In genomic region chr15:8711630-8712310, GRCm38 (mm10) we compare ENCODE assay signal across 11 mouse cellular contexts. TPM values are rescaled to one million over a fixed set of nuclear protein-coding genes. Genes with fewer than 3 reads are reported as not detected.
DNase-seq lines count a peak whose midpoint lies in the region; ATAC-seq lines count a peak whose summit lies in the region.
"Had no signal": no experiment of that assay in that cellular context is flagged by ENCODE, and none has a peak within 500 bp of the region (broad histone marks: within the 10 kb centered on the region; RNA-seq: fewer than 3 reads in every experiment).

No protein-coding gene starts in this region.

- peaks cover 18% of the 10 kb centered on the region for H3K4me1 ChIP-seq in hindbrain, embryonic 15.5 days (replicated peaks)
- H3K4me1 ChIP-seq in hindbrain, embryonic 13.5 days (replicated peaks): peaks cover 15% of the 10 kb centered on the region

- 72% methylated on average over 9 of the region's 9 CpGs for WGBS in hindbrain, embryonic 15.5 days
- 71% methylated on average over 9 of the region's 9 CpGs for WGBS in hindbrain, embryonic 13.5 days

- no peak overlapping the region for H3K4me3 ChIP-seq in hindbrain, embryonic 15.5 days
- no peak overlapping the region for H3K4me3 ChIP-seq in hindbrain, embryonic 13.5 days
- H3K4me3 ChIP-seq: megakaryocyte, embryonic 14.5 days had no signal

- H3K27me3 ChIP-seq in hindbrain, embryonic 15.5 days: 0 out of 2 replicates have a peak, but pooled peaks cover 7% of the 10 kb centered on the region
- peaks cover 13% of the 10 kb centered on the region for H3K27me3 ChIP-seq in hindbrain, embryonic 13.5 days
- H3K27me3 ChIP-seq: limb, embryonic 15.5 days had no signal

- H3K9ac ChIP-seq in hindbrain, embryonic 15.5 days: no peak overlapping the region
- H3K9ac ChIP-seq in hindbrain, embryonic 13.5 days: no peak overlapping the region
- H3K9ac ChIP-seq: limb, embryonic 15.5 days had no signal

- no peak for ATAC-seq in hindbrain, embryonic 15.5 days (ENCODE audit: low FRiP score, low read depth)
- no peak for ATAC-seq in hindbrain, embryonic 13.5 days (ENCODE audit: low FRiP score)

- no peak overlapping the region for H3K27ac ChIP-seq in hindbrain, embryonic 15.5 days (replicated peaks)
- no peak overlapping the region for H3K27ac ChIP-seq in hindbrain, embryonic 13.5 days
- H3K27ac ChIP-seq: stomach, postnatal 0 days had no signal

- H3K4me2 ChIP-seq in hindbrain, embryonic 15.5 days: peak overlapping the region; percentile 97; the same call in 1 of the 2 replicates
- no peak overlapping the region for H3K4me2 ChIP-seq in hindbrain, embryonic 13.5 days

- no peaks in the 10 kb centered on the region for H3K36me3 ChIP-seq in hindbrain, embryonic 15.5 days
- H3K36me3 ChIP-seq in hindbrain, embryonic 13.5 days: no peaks in the 10 kb centered on the region
- H3K36me3 ChIP-seq: limb, embryonic 15.5 days had no signal

- H3K9me3 ChIP-seq in hindbrain, embryonic 15.5 days: no peaks in the 10 kb centered on the region
- H3K9me3 ChIP-seq in hindbrain, embryonic 13.5 days: no peaks in the 10 kb centered on the region
- H3K9me3 ChIP-seq: limb, embryonic 15.5 days had no signal

- DNase-seq in retina, postnatal 1 day: peak; percentile 61
- no peak for DNase-seq in retina, embryonic 14.5 days (ENCODE audit: low spot score)
- peak; percentile 34 to 60 for DNase-seq in lung, adult 18-20 months
- DNase-seq in right cerebral cortex, postnatal 36 days (ENCODE audit: low spot score in 2 of 2): no peak
- DNase-seq in spleen, postnatal 14 days (ENCODE audit: low spot score in 2 of 2): no peak
- DNase-seq: heart, postnatal 36 days had no signal

RNA-seq across cellular contexts. Expression of gene Slc1a3, which starts 1.2 kb away (rescaled TPM):
- polyA plus RNA-seq in hindbrain, embryonic 15.5 days (2015; fragmentation: Nextera tagmentation; extraction: Ambion mirVana): 198 and 227 TPM in 2 replicates
- polyA plus RNA-seq in hindbrain, embryonic 13.5 days (2015; fragmentation: Nextera tagmentation; extraction: Ambion mirVana): 161 and 176 TPM in 2 replicates

Comparison
In these comparisons a context has a peak if more than half of its experiments do, and no peak if none do; other contexts are left out.
1. DNase-seq: peak in retina, postnatal 1 day (single experiment) and lung, adult 18-20 months (2 of 2); none in retina, embryonic 14.5 days (single experiment), right cerebral cortex, postnatal 36 days (0 of 2) and spleen, postnatal 14 days (0 of 2).